Mouse (Mus musculus): Measurements from ENCODE around the gene Ndp. TPM values are rescaled to one million over a fixed set of nuclear protein-coding genes. Genes with fewer than 3 reads are reported as not detected.

Ndp gene
- polyA plus RNA-seq, 1 experiment = not detected

DNA sequence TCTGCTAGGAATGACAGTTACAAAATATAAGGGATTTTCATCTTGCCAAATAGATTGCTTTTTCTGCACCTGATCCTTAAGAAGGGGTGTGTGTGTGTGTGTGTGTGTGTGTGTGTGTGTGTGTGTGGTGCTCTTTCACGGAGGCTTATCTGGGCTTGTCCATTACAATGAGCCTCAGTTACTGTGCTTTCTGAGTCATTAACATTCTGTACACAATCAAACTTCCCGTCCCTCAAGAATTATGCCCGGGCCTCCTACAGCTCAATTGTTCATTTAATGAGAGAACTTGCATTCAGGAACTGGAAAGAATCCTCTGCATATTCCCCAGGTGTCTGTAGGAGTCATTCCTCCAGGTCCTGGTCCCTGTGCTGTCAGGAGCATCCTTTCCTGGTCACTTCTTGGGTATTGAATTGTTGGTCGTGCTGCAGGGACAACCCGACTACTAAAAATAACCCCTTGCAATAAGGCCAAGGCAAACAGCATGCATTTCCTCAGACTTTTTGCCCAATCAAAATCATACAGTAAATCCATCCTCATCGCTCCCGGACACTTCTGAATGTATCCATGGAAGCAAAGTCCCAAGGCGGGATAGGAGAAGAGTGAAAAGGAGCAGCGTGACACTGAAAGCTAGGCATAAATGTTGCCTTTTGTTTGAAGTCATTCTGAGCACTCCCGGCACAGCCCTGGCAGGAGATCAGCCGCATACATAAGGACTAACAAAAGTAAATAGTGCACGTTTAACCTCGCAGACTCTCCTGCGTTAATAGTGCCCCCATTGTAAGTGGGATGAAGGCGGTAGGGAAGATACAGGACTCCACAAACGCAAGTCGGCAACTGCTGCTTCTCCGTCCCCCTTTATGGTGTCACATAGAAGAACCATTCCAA is 1.1 kb downstream of the Ndp start:
- no peak overlapping the region for H3K4me3 ChIP-seq
- H3K36me3 ChIP-seq (ENCODE audit: control insufficient read depth, insufficient read depth) = no peaks in the 10 kb centered on the region
- no peaks in the 10 kb centered on the region for H3K27me3 ChIP-seq (ENCODE audit: control insufficient read depth, insufficient read depth, insufficient read length)
- no peak overlapping the region for H3ac ChIP-seq (ENCODE audit: control insufficient read depth, insufficient read length)
- TF ChIP-seq TCF12 (IDR thresholded peaks at IDR 0.05; ENCODE audit: insufficient read depth, poor library complexity, severe bottlenecking) (no peak), CEBPB (IDR thresholded peaks at IDR 0.05; ENCODE audit: insufficient read depth, poor library complexity, severe bottlenecking) (no peak), MYOD1 (IDR thresholded peaks at IDR 0.05; ENCODE audit: control insufficient read depth in 1 of 3, insufficient read length in 2 of 3, low read depth in 2 of 3) (no peak), MYOG (IDR thresholded peaks at IDR 0.05; ENCODE audit: control insufficient read depth in 1 of 3, insufficient read depth in 1 of 3, insufficient read length in 2 of 3, low read depth in 2 of 3) (no peak), POLR2A (IDR thresholded peaks at IDR 0.05; ENCODE audit: insufficient read length, low read depth) (no peak), POLR2AphosphoS2 (IDR thresholded peaks at IDR 0.05; ENCODE audit: insufficient read length, low read depth) (no peak), E2F4 (IDR thresholded peaks at IDR 0.05; ENCODE audit: insufficient read depth) (no peak), USF1 (IDR thresholded peaks at IDR 0.05; ENCODE audit: low read depth) (no peak), REST (IDR thresholded peaks at IDR 0.05; ENCODE audit: insufficient read depth, insufficient read length) (no peak), TCF3 (IDR thresholded peaks at IDR 0.05; ENCODE audit: insufficient read length, low read depth) (no peak), SRF (IDR thresholded peaks at IDR 0.05; ENCODE audit: control insufficient read depth, insufficient read length, low read depth) (no peak), MAX (IDR thresholded peaks at IDR 0.05; ENCODE audit: low read depth) (no peak)
- H3K4me2 ChIP-seq (ENCODE audit: low read depth) = no peak overlapping the region
- no peaks in the 10 kb centered on the region for H3K79me2 ChIP-seq (ENCODE audit: control insufficient read depth, insufficient read depth)

DNA sequence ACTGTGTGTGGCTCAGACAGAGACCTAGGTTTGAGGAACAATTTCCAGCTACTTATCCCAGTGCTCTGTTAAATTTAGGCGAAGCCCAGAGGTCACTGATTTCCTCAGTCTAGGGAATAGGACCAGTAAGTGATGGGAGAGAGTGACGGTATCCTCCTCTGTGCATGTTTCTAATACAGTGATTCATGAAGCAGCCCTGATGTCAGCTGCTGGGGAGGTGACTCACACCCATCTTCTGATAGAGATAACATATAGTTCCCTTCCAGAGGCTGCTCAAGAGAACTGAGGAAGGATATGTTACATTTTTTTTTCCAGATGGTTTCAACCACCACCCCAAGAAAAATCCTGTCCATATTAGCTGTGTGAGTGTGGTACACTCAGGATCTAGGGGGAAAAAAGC is 2.9 kb downstream of the Ndp start:
- no peak overlapping the region for H3ac ChIP-seq (ENCODE audit: control insufficient read depth, insufficient read length)
- no peaks in the 10 kb centered on the region for H3K27me3 ChIP-seq (ENCODE audit: control insufficient read depth, insufficient read depth, insufficient read length)
- TF ChIP-seq MYOD1 (IDR thresholded peaks at IDR 0.05; ENCODE audit: control insufficient read depth in 1 of 3, insufficient read length in 2 of 3, low read depth in 2 of 3) (peak in 1 of 3 experiments; percentile 21), CEBPB (IDR thresholded peaks at IDR 0.05; ENCODE audit: insufficient read depth, poor library complexity, severe bottlenecking) (no peak)
- no peaks in the 10 kb centered on the region for H3K79me2 ChIP-seq (ENCODE audit: control insufficient read depth, insufficient read depth)
- peak overlapping the region; percentile 24 for H3K4me2 ChIP-seq (ENCODE audit: low read depth)
- H3K36me3 ChIP-seq (ENCODE audit: control insufficient read depth, insufficient read depth) = no peaks in the 10 kb centered on the region
- no peak overlapping the region for H3K4me3 ChIP-seq

DNA sequence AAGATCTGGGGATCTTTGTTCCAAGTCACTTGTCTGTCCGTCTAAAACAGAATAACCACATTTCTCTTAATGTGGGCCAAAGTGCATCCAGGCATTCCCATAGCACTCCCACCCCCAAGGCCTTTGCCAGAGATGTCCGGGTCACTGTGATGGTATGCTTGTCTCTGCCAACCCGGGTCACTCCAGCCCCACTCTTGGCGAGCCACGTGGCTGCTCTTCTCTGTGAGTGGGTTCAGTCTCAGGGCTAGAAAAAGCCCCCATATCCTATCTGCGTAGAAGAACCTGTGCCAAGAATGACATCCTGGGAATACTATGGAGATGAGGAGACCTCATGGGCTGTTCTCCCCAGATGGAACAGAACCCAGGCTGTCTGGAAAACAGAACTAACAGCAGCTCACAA is 4.0 kb downstream of the Ndp start:
- Histone ChIP-seq H3K79me2 (ENCODE audit: control insufficient read depth, insufficient read depth) (no peaks in the 10 kb centered on the region), H3K36me3 (ENCODE audit: control insufficient read depth, insufficient read depth) (no peaks in the 10 kb centered on the region)

DNA sequence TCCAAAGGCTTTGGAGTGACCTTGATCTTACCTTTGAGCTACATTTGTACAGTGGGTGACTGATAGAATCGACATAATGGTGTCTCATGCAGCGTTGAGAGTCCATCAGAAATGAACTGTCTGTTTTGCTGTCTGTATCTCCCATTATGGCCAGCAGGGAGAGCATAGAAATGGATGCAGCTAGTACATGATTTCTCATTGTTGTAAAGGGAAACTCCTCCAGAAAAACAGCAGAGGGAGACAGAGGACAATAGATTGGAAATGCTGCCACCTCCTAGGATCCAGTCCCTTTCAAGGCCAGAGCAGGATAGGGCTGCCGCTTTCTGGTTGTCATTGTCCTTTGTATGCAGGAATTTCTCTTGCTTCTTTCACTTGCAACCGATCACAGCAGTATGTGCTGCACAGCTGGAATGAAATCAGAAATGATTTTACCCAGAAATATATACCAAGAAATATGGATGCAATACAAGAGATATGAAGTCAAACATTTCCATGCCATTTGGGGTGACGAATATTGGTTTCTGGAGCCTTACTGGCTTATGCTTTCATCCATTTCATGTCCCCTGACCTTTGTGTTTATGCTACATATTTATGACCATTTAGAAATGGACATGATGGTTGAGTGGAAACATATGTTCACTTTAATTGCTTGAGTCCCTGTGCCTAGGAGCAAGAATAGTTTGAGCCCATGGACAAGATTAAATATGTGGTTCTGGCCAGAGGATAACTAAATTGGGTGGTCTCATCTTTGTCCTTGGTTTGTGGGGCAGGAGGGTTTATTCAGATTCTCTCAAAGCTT is 17.0 kb downstream of the Ndp start:
- H3K4me3 ChIP-seq = no peak overlapping the region
- no peaks in the 10 kb centered on the region for H3K79me2 ChIP-seq (ENCODE audit: control insufficient read depth, insufficient read depth)
- no peaks in the 10 kb centered on the region for H3K36me3 ChIP-seq (ENCODE audit: control insufficient read depth, insufficient read depth)
- no peak overlapping the region for H3ac ChIP-seq (ENCODE audit: control insufficient read depth, insufficient read length)
- no peak overlapping the region for H3K4me2 ChIP-seq (ENCODE audit: low read depth)
- TF ChIP-seq CEBPB (IDR thresholded peaks at IDR 0.05; ENCODE audit: insufficient read depth, poor library complexity, severe bottlenecking) (no peak), POLR2AphosphoS2 (IDR thresholded peaks at IDR 0.05; ENCODE audit: insufficient read length, low read depth) (no peak), SRF (IDR thresholded peaks at IDR 0.05; ENCODE audit: control insufficient read depth, insufficient read length, low read depth) (no peak), REST (IDR thresholded peaks at IDR 0.05; ENCODE audit: insufficient read depth, insufficient read length) (no peak), MYOG (IDR thresholded peaks at IDR 0.05; ENCODE audit: control insufficient read depth in 1 of 3, insufficient read depth in 1 of 3, insufficient read length in 2 of 3, low read depth in 2 of 3) (no peak), MAX (IDR thresholded peaks at IDR 0.05; ENCODE audit: low read depth) (no peak), E2F4 (IDR thresholded peaks at IDR 0.05; ENCODE audit: insufficient read depth) (no peak), TCF3 (IDR thresholded peaks at IDR 0.05; ENCODE audit: insufficient read length, low read depth) (no peak), MYOD1 (IDR thresholded peaks at IDR 0.05; ENCODE audit: control insufficient read depth in 1 of 3, insufficient read length in 2 of 3, low read depth in 2 of 3) (no peak), POLR2A (IDR thresholded peaks at IDR 0.05; ENCODE audit: insufficient read length, low read depth) (no peak), USF1 (IDR thresholded peaks at IDR 0.05; ENCODE audit: low read depth) (no peak)
- no peaks in the 10 kb centered on the region for H3K27me3 ChIP-seq (ENCODE audit: control insufficient read depth, insufficient read depth, insufficient read length)

More for the DNA sequence above, 4.0 kb downstream of the Ndp start:
- H3K27me3 ChIP-seq (ENCODE audit: control insufficient read depth, insufficient read depth, insufficient read length) = no peaks in the 10 kb centered on the region
- TF ChIP-seq MAX (IDR thresholded peaks at IDR 0.05; ENCODE audit: low read depth) (no peak), POLR2A (IDR thresholded peaks at IDR 0.05; ENCODE audit: insufficient read length, low read depth) (no peak), TCF12 (IDR thresholded peaks at IDR 0.05; ENCODE audit: insufficient read depth, poor library complexity, severe bottlenecking) (no peak), TCF3 (IDR thresholded peaks at IDR 0.05; ENCODE audit: insufficient read length, low read depth) (no peak), USF1 (IDR thresholded peaks at IDR 0.05; ENCODE audit: low read depth) (no peak), MYOD1 (IDR thresholded peaks at IDR 0.05; ENCODE audit: control insufficient read depth in 1 of 3, insufficient read length in 2 of 3, low read depth in 2 of 3) (no peak), MYOG (IDR thresholded peaks at IDR 0.05; ENCODE audit: control insufficient read depth in 1 of 3, insufficient read depth in 1 of 3, insufficient read length in 2 of 3, low read depth in 2 of 3) (no peak), SRF (IDR thresholded peaks at IDR 0.05; ENCODE audit: control insufficient read depth, insufficient read length, low read depth) (no peak), POLR2AphosphoS2 (IDR thresholded peaks at IDR 0.05; ENCODE audit: insufficient read length, low read depth) (no peak), REST (IDR thresholded peaks at IDR 0.05; ENCODE audit: insufficient read depth, insufficient read length) (no peak), E2F4 (IDR thresholded peaks at IDR 0.05; ENCODE audit: insufficient read depth) (no peak), CEBPB (IDR thresholded peaks at IDR 0.05; ENCODE audit: insufficient read depth, poor library complexity, severe bottlenecking) (no peak)
- H3K4me3 ChIP-seq = no peak overlapping the region
- H3ac ChIP-seq (ENCODE audit: control insufficient read depth, insufficient read length) = no peak overlapping the region
- no peak overlapping the region for H3K4me2 ChIP-seq (ENCODE audit: low read depth)

Measured in myocyte (in vitro differentiated cells).